Mouse (Mus musculus) megakaryocyte, embryonic 14.5 days (primary cell): ENCODE results near the gene B4galnt4. TPM values are rescaled to one million over a fixed set of nuclear protein-coding genes. Genes with fewer than 3 reads are reported as not detected.
"Not testable (repeated sequence)": the region's sequence is repeated elsewhere in the genome, so short reads cannot be mapped to it uniquely, and the experiment has no call there.

Source experiments
- H3K27me3 ChIP-seq: replicated peaks from 2 replicates; pipeline ENCODE3; 2012; ENCODE audit warnings: inconsistent platforms
- H3K36me3 ChIP-seq: replicated peaks from 2 replicates; pipeline ENCODE3; 2012; ENCODE audit warnings: low read length, inconsistent platforms, mixed read lengths
- H3K4me1 ChIP-seq: 2 replicates; pipeline ENCODE4 v1.6.1; 2012; ENCODE audit warnings: inconsistent platforms
- H3K4me3 ChIP-seq: replicated peaks from 2 replicates; pipeline ENCODE3; 2012; ENCODE audit warnings: moderate library complexity, mild to moderate bottlenecking, inconsistent platforms
- H3K9me3 ChIP-seq: 2 replicates; pipeline ENCODE4 v1.6.1; 2012; ENCODE audit warnings: inconsistent platforms
- FLI1 ChIP-seq: IDR thresholded peaks from 2 replicates; pipeline ENCODE4 v1.6.1; 2012; ENCODE audit warnings: low read length, inconsistent platforms, mixed read lengths
- GATA1 ChIP-seq: IDR thresholded peaks from 3 replicates; pipeline ENCODE4 v1.6.1; 2012; ENCODE audit warnings: mixed read lengths, low read length, inconsistent platforms, borderline replicate concordance
- polyA plus RNA-seq: library from polyadenylated mRNA; stranded (reverse); fragments of >175 nt; gene quantifications from 2 replicates; pipeline ENCODE4 v1.2.3, GENCODE M21; 2012; ENCODE audit warnings: low replicate concordance; ENCODE audit not compliant: insufficient read depth

The B4galnt4 gene
- polyA plus RNA-seq, 1 experiment, result 17.3 TPM

DNA sequence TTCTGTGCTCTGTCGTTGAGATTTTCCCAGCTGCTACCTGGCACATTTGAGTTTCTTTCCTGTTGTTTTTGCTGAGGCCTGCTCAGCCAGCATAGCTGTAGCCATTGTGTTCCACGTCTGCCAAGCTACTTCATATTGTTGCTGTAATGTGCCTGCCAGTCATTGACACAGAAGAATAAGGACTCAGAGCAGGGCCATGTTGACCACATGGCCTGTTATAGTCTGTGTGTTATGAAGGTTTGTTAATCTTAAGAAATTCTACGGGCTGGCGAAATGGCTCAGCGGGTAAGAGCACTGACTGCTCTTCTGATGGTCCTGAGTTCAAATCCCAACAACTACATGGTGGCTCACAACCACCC is 34.2 kb upstream of the B4galnt4 start:
- Histone ChIP-seq H3K4me3 (no peak overlapping the region), H3K27me3 (no peaks in the 10 kb centered on the region), H3K9me3 (no peaks in the 10 kb centered on the region), H3K4me1 (peaks cover 62% of the 10 kb centered on the region), H3K36me3 (no peaks in the 10 kb centered on the region)
- TF ChIP-seq FLI1, result no peak
- no peak for TF ChIP-seq GATA1

DNA sequence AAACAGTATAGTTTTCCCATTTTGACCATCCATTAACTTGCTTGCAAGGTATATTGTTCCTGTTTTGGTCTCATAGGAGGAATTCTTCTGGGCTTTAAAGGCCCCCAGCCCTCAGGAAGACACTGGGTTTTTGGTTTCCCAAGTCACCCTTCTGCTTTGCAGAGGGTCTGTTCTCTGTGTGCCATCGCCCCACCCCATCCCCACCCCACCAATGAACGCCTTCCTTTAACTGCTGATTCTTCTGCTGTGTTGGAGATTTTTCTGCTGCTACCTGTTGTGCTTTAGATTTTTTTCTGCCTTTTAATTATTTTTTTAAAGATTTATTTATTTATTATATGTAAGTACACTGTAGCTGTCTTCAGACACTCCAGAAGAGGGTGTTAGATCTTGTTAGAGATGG is 32.1 kb upstream of the B4galnt4 start, which contains the start of gene Gm17387:
Gene Gm17387 (plus strand): TSS at position 301 of the 400 bp plus-strand sequence.
- Histone ChIP-seq H3K4me3 (no peak within 1 kb of the TSS), H3K4me1 (peaks cover 55% of the 10 kb centered on the region), H3K36me3 (no peaks in the 10 kb centered on the region), H3K27me3 (peaks cover 3% of the 10 kb centered on the region), H3K9me3 (no peaks in the 10 kb centered on the region)
- TF ChIP-seq FLI1 (no peak), GATA1 (no peak)

DNA sequence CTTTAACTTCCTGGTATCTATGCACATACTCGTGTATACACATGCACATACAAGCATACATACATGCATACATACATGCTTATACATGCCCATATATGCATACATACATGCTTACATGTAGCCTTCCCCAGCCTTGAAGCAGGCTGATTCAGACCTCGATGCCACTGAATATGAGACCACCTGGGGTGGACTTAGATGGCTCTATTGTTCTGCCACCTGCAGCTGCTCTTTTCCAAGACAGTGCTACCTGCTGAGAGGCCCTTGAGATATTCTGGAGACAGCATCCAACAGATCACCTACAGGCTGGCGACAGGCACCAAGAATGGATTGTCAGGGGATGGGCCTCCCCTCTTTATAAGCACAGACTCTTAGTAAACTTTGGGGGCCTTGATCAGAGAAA is 30.5 kb upstream of the B4galnt4 start:
- TF ChIP-seq FLI1 (no peak), GATA1 (no peak)
- no peaks in the 10 kb centered on the region for H3K9me3 ChIP-seq
- no peaks in the 10 kb centered on the region for H3K36me3 ChIP-seq
- H3K4me1 ChIP-seq, result peaks cover 49% of the 10 kb centered on the region
- H3K4me3 ChIP-seq, result no peak overlapping the region
- H3K27me3 ChIP-seq, result peaks cover 3% of the 10 kb centered on the region

DNA sequence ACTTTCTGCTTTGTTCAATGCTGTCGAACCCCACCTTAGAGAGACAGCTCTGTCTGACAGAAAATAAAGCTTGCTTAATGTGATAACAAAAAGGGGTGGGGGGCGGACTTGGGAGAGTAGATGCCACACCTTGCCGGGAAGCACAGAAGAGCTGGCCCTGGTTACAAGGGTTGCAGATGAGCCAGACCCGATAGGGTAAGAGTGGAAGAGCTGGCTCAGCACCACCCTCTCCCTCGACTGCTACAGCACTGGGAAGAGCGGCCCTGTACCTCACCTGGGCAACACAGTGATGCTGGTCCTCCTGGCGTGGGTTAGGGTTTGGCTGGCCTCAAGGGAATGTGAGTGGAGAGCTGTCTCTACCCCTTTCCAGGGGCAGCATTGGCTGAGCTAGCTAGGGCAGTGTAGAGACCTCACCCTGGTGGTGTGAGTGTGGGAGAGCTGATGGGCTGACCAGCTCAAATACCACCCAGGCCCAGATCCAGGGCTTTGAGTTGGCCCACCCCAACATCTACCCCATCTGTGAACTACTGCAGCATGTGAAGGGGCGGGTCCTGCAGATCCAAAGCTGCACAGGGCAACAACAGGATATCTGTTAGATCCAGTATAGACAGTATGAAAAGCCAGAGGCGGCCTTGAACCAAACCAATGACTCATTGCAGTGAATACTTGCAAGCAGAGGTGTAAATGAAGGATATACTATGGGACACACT is 28.3 kb upstream of the B4galnt4 start:
- Histone ChIP-seq H3K36me3 (no peaks in the 10 kb centered on the region), H3K9me3 (no peaks in the 10 kb centered on the region), H3K27me3 (peaks cover 3% of the 10 kb centered on the region), H3K4me1 (peaks cover 41% of the 10 kb centered on the region), H3K4me3 (peak overlapping the region; percentile 25)
- no peak for TF ChIP-seq FLI1
- no peak for TF ChIP-seq GATA1

DNA sequence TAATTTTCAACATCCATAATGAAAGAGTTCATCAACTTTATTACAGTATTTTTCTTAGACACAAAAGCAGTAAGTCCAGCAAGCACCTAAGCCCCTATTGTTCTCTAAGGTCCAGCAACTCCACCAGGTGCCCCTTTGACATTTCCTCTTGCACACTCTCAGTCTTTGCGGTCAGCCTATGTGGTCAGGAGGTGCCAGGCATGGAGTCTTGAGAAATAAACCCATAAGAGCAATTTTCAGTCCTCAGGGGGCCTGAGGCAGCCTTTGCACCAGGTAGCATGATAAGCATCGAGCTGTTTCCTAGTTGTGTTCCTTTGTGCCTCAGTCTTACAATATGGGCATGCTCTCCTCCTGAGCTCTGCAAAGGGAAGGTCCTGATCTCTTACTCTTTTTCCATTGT is 24.3 kb upstream of the B4galnt4 start:
- H3K36me3 ChIP-seq, H3K27me3 ChIP-seq, H3K4me3 ChIP-seq, H3K9me3 ChIP-seq: not testable (repeated sequence)
- H3K4me1 ChIP-seq, result peaks cover 46% of the 10 kb centered on the region

DNA sequence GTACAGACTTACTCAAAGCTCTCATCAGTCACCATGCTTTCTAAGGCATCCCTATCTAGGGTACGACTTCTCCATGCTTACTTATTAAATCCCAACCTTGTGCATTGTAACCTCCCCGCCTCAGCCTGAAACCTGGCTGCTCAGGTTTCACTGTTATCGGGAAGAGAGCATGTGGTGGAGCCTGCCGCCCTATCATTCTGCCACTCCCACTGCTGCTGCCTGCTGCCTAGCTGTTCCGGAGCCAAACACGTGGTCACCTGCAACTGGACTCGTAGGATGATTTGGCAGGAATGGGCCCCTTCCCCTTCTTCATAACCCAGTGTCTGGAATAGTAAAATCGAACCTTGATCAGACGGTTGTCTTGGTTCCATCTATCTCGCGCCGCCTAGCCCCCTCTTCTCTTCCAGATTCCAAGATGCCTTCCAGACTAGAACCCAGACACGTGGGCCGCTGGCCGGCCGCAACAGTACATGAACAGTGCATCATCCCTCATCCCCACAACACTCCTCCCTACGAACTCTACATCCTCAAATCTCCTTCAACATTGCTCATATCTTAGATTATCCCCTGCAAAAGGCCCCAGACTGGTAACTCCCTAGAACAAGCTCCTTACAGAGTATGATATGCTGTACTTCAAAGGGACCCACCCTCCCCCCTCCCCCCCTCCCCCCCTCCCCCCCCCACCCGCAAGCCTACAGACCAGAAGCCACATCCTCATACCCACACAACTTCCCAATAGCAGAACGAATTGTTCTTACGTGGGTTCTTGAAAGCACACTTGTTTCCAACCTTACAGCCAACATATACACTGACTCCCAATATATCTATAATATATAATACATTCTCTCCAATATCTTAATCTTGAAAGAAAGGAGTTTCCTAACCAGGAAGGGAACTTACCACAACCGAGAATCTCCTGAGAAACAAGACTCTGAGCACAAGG is 22.5 kb upstream of the B4galnt4 start:
- TF ChIP-seq FLI1 (no peak), GATA1 (no peak)
- Histone ChIP-seq H3K9me3 (peaks cover 7% of the 10 kb centered on the region; the same call in 1 of the 2 replicates), H3K27me3 (no peaks in the 10 kb centered on the region), H3K4me1 (peaks cover 57% of the 10 kb centered on the region), H3K36me3 (peaks cover 4% of the 10 kb centered on the region), H3K4me3 (no peak overlapping the region)

DNA sequence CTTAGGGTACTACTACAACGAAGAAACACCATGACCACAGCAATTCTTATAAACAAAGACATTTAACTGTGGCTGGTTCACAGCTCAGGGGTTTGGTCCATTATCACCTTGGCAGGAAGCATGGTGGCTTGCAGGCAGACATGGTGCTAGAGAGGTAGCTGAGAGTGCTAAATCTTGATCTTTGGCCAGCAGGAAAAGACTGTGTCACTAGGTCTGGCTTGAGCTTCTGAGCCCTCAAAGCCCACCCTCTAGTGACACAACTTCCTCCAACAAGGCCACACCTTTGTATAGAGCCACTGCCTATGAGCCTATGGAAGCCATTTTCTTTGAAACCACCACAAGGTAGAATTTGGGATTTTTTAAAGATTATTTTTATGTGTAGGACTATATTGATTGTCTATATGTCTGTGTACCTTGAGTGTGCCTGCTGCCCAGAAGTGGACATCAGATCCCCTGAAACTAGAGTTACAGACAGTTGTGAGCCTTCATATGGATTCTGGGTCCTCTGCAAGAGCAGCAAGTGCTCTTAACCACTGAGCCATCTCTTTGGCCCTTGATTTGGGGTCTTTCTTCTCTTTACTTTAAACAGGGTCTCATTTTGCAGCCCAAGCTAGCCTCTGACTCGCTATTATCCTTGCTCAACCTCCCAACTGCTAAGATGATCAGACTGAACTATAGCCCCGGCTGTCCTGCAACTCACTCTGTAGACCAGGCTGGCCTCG is 21.4 kb upstream of the B4galnt4 start:
- Histone ChIP-seq H3K27me3 (no peaks in the 10 kb centered on the region), H3K4me3 (no peak overlapping the region), H3K9me3 (peaks cover 7% of the 10 kb centered on the region; the same call in 1 of the 2 replicates), H3K4me1 (peaks cover 62% of the 10 kb centered on the region), H3K36me3 (peaks cover 4% of the 10 kb centered on the region)
- no peak for TF ChIP-seq GATA1
- no peak for TF ChIP-seq FLI1

DNA sequence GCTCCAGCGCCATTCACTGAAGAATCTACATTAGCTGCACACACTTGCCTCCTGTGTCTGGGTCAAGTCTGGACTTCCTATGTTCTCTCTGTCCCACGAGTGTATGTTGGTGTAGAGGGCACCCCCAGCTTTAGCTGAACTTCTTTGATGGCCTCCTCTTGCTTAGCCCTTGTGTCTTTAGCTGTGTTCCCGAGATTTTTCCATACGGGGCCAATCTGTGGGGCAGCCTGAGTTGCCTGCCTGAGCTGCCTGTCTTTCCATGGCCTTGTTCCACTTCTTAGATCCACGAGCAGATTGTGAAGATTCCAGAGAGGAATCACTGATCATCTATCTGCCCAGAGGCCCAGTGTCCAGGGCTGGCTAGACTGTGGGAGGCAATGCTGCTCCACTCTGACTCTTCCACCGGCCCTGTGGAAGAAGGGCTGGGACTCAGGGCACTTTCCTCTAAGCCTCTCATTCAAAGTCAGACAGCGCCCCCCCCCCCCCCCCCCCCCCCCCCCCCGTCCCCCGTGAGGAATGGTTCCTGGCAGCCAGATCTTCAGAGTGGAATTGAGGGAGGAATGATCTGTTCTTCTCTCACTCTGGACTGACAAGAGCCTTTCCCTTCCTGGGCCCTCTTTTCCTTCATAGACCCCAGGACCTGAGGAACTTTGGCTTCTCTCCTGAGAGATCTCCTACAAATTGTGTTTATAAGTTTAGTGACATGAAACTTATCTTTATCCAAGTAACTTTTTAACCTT is 19.9 kb upstream of the B4galnt4 start:
- TF ChIP-seq GATA1, result no peak
- no peak for TF ChIP-seq FLI1
- Histone ChIP-seq H3K36me3 (peaks cover 4% of the 10 kb centered on the region), H3K27me3 (no peaks in the 10 kb centered on the region), H3K4me1 (peaks cover 73% of the 10 kb centered on the region), H3K4me3 (no peak overlapping the region), H3K9me3 (peaks cover 7% of the 10 kb centered on the region; the same call in 1 of the 2 replicates)

DNA sequence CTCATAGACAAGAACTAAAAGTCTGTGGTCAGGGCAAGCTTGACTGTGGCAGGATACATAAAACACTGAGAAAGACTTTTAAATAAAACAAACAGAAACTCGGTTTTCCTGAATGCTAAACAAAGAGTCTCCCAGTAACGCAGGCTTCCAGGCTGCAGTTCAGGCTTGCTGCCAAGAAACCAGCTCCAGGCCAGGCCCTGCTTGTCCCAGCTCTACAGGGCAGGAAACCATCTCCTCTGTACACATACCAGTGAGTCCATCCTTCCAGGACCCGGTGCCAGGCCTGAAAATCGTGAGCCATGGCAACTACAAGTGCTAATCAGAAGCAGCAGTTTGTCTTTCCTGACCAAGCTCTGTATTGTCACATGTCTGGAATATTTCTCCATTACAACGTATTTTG is 19.2 kb upstream of the B4galnt4 start:
- no peak for TF ChIP-seq GATA1
- TF ChIP-seq FLI1, result no peak
- Histone ChIP-seq H3K27me3 (no peaks in the 10 kb centered on the region), H3K4me1 (peaks cover 77% of the 10 kb centered on the region), H3K36me3 (peaks cover 4% of the 10 kb centered on the region), H3K9me3 (peaks cover 7% of the 10 kb centered on the region; the same call in 1 of the 2 replicates), H3K4me3 (no peak overlapping the region)
